Mouse (Mus musculus): Measurements from ENCODE around the gene Gm45808. TPM values are rescaled to one million over a fixed set of nuclear protein-coding genes. Genes with fewer than 3 reads are reported as not detected.
"Not testable (repeated sequence)": the region's sequence is repeated elsewhere in the genome, so short reads cannot be mapped to it uniquely, and the experiment has no call there.

The Gm45808 gene
- not detected in 2 replicates for polyA plus RNA-seq (2012; rRNA removed)

DNA sequence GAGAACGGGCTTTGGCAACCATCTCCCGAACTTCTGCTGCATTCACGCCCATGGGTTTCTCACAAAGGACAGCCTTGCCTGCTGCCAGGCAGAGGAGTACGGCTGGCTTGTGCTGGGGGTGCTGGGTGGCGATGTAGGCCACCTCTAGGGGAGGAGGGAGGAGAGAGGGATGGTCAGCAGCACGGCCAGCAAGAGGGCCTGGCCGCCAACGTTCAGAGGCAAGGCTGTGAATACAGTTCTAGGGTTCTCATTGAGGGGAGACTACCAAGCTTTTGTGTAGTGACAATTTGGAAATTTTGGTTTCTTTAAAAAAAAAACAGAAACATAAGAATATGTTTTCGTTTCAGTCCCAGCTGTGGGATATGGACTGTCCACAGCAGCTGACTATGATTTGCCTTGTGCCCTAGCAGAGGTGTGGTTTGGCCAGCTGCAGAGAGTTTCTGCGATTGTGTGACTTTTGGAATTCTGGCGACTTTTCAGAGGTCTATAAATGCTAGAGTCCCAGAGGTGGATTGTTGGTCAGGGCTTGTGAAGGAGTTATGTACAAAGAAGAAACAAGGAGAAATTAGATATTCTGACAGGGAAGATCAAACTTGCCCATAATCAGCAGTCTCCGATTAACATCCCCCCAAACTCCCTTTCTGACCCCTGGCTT, at the start of gene Gm45808:
Gm45808 (minus strand) TSS at position 51 of the 655 bp plus-strand sequence.
- H3K36me3 ChIP-seq (ENCODE audit: control insufficient read depth, insufficient read depth, low read length): no peaks in the 10 kb centered on the region
- 91% methylated on average over 12 of the region's 12 CpGs for WGBS
- no peak for TF ChIP-seq CTCF (IDR thresholded peaks at IDR 0.05; ENCODE audit: borderline replicate concordance, control insufficient read depth, extremely low read depth, insufficient read depth, low read length, poor library complexity)
- no peak for TF ChIP-seq POLR2A (IDR thresholded peaks at IDR 0.05; ENCODE audit: control insufficient read depth, extremely low read depth, insufficient read depth, low read length, poor library complexity)
- H3K4me1 ChIP-seq (replicated peaks; ENCODE audit: control insufficient read depth, insufficient read depth, low read length): peaks cover 10% of the 10 kb centered on the region
- no peaks in the 10 kb centered on the region for H3K27me3 ChIP-seq (ENCODE audit: control insufficient read depth, insufficient read depth, low read length)
- H3K4me3 ChIP-seq (ENCODE audit: control insufficient read depth, insufficient read depth, low read length): no peak within 1 kb of the TSS
- DNase-seq: no peak
- H3K27ac ChIP-seq (ENCODE audit: control insufficient read depth, insufficient read depth, low read length): no peak within 1 kb of the TSS

DNA sequence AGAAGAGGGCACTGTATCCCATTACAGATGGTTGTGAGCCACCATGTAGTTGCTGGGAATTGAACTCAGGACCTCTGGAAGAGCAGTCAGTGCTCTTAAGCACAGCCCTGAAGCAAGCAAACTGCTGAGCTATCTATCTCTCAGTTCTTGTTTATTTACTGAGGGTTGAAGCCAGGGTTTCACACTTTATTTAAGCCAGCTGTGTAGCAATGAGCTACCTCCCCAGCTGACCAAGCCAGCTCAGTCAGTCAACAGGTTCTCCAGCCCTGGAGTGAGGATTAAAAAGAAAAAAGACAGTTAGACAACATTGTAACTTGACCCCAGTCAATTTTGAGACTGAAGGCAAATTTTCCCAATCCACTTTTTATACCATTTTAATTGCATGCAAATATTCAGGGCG, 49.1 kb upstream of the Gm45808 start:
- Histone ChIP-seq H3K27ac (ENCODE audit: control insufficient read depth, insufficient read depth, low read length) (no peak overlapping the region), H3K36me3 (ENCODE audit: control insufficient read depth, insufficient read depth, low read length) (no peaks in the 10 kb centered on the region), H3K4me3 (ENCODE audit: control insufficient read depth, insufficient read depth, low read length) (no peak overlapping the region), H3K27me3 (ENCODE audit: control insufficient read depth, insufficient read depth, low read length) (no peaks in the 10 kb centered on the region), H3K4me1 (replicated peaks; ENCODE audit: control insufficient read depth, insufficient read depth, low read length) (peaks cover 9% of the 10 kb centered on the region)
- WGBS: 97% methylated on average over 1 of the region's 1 CpGs
- DNase-seq: no peak
- TF ChIP-seq POLR2A (IDR thresholded peaks at IDR 0.05; ENCODE audit: control insufficient read depth, extremely low read depth, insufficient read depth, low read length, poor library complexity): no peak
- no peak for TF ChIP-seq CTCF (IDR thresholded peaks at IDR 0.05; ENCODE audit: borderline replicate concordance, control insufficient read depth, extremely low read depth, insufficient read depth, low read length, poor library complexity)

DNA sequence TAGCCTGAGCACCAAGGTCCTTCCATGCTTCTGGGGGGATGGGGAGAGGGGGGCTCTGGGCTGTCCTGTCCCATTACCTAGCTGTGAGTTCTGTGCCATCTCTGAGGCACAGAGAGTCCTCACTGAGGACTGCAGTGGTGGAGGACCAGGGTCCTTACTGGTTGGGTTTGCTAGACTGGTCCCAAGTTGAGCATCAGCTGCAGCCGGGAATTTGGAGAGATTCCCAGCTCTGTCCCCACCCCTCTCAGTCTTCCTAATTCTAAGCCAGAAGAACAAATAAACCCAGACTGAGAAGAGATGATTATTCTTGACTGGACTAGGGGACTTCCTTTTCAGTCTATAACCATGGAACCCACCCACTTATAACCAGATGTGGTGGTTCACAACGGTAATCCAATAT, 44.0 kb upstream of the Gm45808 start:
- Histone ChIP-seq H3K4me1 (replicated peaks; ENCODE audit: control insufficient read depth, insufficient read depth, low read length) (peaks cover 9% of the 10 kb centered on the region), H3K4me3 (ENCODE audit: control insufficient read depth, insufficient read depth, low read length) (no peak overlapping the region), H3K27me3 (ENCODE audit: control insufficient read depth, insufficient read depth, low read length) (no peaks in the 10 kb centered on the region), H3K36me3 (ENCODE audit: control insufficient read depth, insufficient read depth, low read length) (no peaks in the 10 kb centered on the region), H3K27ac (ENCODE audit: control insufficient read depth, insufficient read depth, low read length) (no peak overlapping the region)
- 73% methylated on average over 2 of the region's 2 CpGs for WGBS
- no peak for DNase-seq
- TF ChIP-seq POLR2A (IDR thresholded peaks at IDR 0.05; ENCODE audit: control insufficient read depth, extremely low read depth, insufficient read depth, low read length, poor library complexity) (no peak), CTCF (IDR thresholded peaks at IDR 0.05; ENCODE audit: borderline replicate concordance, control insufficient read depth, extremely low read depth, insufficient read depth, low read length, poor library complexity) (no peak)

DNA sequence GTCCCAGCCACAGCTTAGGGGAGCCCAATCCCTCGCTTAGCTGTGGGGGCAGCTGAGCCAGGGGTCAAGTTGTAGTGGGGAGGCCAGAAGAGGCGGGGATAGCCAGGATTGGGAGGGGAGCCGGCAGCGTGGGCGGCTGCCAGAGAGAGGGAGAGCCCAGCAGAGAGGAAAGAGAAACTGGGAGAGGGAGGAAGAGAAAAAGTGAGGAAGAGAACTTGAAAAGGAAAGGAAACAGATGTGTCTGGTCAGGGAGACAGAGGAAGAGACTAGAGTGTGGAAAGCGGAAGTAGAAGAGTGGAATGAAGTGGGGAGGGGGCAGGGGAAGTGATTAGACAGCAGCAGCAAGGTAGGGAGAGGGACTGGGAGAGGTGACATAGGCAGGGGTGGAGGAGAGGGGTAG, 42.9 kb upstream of the Gm45808 start:
- H3K4me3 ChIP-seq (ENCODE audit: control insufficient read depth, insufficient read depth, low read length): no peak overlapping the region
- no peak overlapping the region for H3K27ac ChIP-seq (ENCODE audit: control insufficient read depth, insufficient read depth, low read length)
- no peaks in the 10 kb centered on the region for H3K27me3 ChIP-seq (ENCODE audit: control insufficient read depth, insufficient read depth, low read length)
- no peak for TF ChIP-seq CTCF (IDR thresholded peaks at IDR 0.05; ENCODE audit: borderline replicate concordance, control insufficient read depth, extremely low read depth, insufficient read depth, low read length, poor library complexity)
- no peak for TF ChIP-seq POLR2A (IDR thresholded peaks at IDR 0.05; ENCODE audit: control insufficient read depth, extremely low read depth, insufficient read depth, low read length, poor library complexity)
- 13% methylated on average over 6 of the region's 6 CpGs for WGBS
- no peak for DNase-seq
- H3K4me1 ChIP-seq (replicated peaks; ENCODE audit: control insufficient read depth, insufficient read depth, low read length): peaks cover 20% of the 10 kb centered on the region
- no peaks in the 10 kb centered on the region for H3K36me3 ChIP-seq (ENCODE audit: control insufficient read depth, insufficient read depth, low read length)

DNA sequence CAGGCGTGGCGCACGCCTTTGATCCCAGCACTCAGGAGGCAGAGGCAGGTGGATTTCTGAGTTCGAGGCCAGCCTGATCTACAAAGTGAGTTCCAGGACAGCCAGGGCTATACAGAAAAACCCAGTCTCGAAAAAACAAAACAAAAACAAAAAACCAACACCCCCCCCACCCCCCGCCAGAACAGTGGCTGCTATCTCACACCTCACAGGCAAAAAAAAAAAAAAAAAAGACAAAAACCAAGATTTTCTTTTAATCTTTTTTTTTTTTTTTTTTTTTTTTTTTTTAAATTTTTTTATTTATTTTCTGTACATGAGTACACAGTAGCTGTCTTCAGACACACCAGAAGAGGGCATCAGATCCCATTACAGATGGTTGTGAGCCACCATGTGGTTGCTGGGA, 40.6 kb upstream of the Gm45808 start:
- not testable (repeated sequence) for H3K36me3 ChIP-seq (ENCODE audit: control insufficient read depth, insufficient read depth, low read length); H3K4me3 ChIP-seq (ENCODE audit: control insufficient read depth, insufficient read depth, low read length); H3K27me3 ChIP-seq (ENCODE audit: control insufficient read depth, insufficient read depth, low read length); DNase-seq; H3K27ac ChIP-seq (ENCODE audit: control insufficient read depth, insufficient read depth, low read length)
- WGBS: 85% methylated on average over 6 of the region's 6 CpGs
- H3K4me1 ChIP-seq (replicated peaks; ENCODE audit: control insufficient read depth, insufficient read depth, low read length): peaks cover 22% of the 10 kb centered on the region

DNA sequence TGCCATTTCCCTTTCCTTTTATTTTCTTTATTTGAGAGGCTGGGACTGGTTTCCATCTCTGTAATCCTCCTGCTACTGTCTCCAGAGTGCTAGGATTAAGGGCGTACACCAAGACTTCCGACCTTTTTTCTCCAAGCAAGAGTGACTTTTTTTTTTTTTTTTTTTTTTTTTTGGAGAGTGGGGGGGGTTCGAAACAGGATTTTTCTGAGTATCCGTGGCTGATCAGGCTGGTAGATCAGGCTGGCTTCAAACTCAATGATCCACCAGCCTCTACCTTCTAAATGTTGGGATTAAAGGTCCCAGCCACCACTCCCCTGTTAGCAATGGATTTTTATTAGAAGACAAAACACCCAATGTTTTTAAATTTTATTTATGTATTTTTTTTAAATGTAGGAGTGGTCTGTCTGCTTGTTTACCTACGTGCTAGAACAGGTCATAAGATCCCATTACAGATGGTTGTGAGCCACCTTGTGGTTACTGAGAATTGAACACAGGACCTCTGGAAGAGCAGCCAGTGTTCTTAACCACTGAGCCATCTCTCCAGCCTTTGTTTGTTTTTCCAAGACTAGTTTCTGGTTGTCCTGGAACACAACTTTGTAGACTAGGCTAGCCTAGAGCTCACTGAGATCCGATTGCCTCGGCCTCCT, 40.0 kb upstream of the Gm45808 start:
- Histone ChIP-seq H3K4me3 (ENCODE audit: control insufficient read depth, insufficient read depth, low read length) (peak overlapping the region; percentile 62), H3K27me3 (ENCODE audit: control insufficient read depth, insufficient read depth, low read length) (no peaks in the 10 kb centered on the region), H3K27ac (ENCODE audit: control insufficient read depth, insufficient read depth, low read length) (peak overlapping the region; percentile 86), H3K36me3 (ENCODE audit: control insufficient read depth, insufficient read depth, low read length) (no peaks in the 10 kb centered on the region), H3K4me1 (replicated peaks; ENCODE audit: control insufficient read depth, insufficient read depth, low read length) (peaks cover 25% of the 10 kb centered on the region)
- no peak for TF ChIP-seq POLR2A (IDR thresholded peaks at IDR 0.05; ENCODE audit: control insufficient read depth, extremely low read depth, insufficient read depth, low read length, poor library complexity)
- TF ChIP-seq CTCF (IDR thresholded peaks at IDR 0.05; ENCODE audit: borderline replicate concordance, control insufficient read depth, extremely low read depth, insufficient read depth, low read length, poor library complexity): no peak
- DNase-seq: peak; percentile 43
- 21% methylated on average over 7 of the region's 7 CpGs for WGBS
